Mouse (Mus musculus) splenic B cell, adult 2 months (primary cell): Measurements from ENCODE around the gene Nlrp6.

Experiments used
- DNase-seq: peaks from one replicate; pipeline ENCODE4 v3.0.0-alpha.2; 2011; ENCODE audit warnings: low read depth, low spot score
- H3K27me3 ChIP-seq: 2 replicates; pipeline ENCODE4 v1.6.1; 2012; ENCODE audit warnings: mild to moderate bottlenecking, low read length, moderate library complexity, mixed read lengths; ENCODE audit not compliant: control insufficient read depth, poor library complexity, insufficient read depth, severe bottlenecking
- H3K36me3 ChIP-seq: 2 replicates; pipeline ENCODE4 v1.6.1; 2012; ENCODE audit warnings: mild to moderate bottlenecking, low read length, moderate library complexity, mixed read lengths; ENCODE audit not compliant: control insufficient read depth, poor library complexity, insufficient read depth, severe bottlenecking

The Nlrp6 gene

DNA sequence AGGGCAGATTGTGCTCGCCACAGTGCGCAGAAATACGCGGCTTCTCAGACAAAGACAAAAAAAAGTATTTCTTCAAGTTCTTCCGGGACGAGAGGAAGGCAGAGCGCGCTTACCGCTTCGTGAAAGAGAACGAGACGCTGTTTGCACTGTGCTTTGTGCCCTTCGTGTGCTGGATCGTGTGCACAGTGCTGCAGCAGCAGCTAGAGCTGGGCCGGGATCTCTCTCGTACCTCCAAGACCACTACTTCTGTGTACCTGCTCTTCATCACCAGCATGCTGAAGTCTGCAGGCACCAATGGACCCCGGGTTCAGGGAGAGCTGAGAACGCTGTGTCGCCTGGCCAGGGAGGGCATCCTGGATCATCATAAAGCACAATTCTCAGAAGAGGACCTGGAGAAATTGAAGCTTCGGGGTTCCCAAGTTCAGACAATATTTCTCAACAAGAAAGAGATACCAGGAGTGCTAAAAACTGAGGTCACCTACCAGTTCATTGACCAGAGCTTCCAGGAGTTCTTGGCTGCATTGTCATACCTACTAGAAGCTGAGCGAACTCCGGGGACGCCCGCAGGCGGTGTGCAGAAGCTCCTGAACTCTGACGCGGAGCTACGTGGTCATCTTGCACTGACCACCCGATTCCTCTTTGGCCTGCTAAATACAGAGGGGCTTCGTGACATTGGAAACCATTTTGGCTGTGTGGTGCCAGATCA lies 2.5 kb downstream of the Nlrp6 start:
- no peaks in the 10 kb centered on the region for H3K27me3 ChIP-seq
- DNase-seq, result no peak

DNA sequence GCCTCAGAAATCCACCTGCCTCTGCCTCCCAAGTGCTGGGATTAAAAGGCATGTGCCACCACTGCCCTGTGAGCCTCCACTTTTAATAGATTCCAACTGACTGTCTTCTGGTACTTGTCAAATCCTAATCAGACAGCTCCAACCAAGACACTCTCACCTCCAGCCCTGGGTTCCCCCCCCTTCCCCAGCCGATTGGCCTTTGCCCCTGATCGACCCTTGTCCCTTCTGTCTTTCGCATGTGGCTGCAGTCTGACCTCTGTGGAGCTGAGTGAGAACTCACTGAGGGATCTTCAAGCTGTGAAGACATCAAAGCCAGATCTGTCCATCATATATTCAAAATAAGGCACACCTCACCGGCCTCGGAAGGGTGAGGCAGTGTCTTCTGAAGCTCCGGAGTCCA lies 6.5 kb downstream of the Nlrp6 start:
- Histone ChIP-seq H3K27me3 (no peaks in the 10 kb centered on the region), H3K36me3 (no peaks in the 10 kb centered on the region)
- no peak for DNase-seq

More for the DNA sequence above, 2.5 kb downstream of the Nlrp6 start:
- no peaks in the 10 kb centered on the region for H3K36me3 ChIP-seq

DNA sequence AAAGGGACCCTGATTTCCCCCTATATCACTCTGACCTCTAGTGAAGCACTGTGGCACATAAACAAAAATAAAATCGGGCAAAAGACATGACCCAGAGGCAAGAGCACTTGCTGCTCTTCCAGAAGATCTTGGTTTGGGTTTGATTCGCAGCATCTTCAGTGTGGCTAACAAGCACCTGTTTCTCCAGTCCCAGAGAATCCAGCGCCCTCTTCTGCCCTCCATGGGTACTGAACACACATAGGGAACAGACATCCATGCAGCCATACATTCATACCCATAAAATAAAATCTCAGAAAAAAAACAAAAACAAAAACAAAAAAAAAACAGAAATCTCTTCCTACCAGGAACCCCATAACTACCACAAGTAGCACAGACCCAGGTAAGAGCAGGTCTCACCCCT lies 17.7 kb downstream of the Nlrp6 start:
- DNase-seq, result peak; percentile 33
- no peaks in the 10 kb centered on the region for H3K36me3 ChIP-seq
- H3K27me3 ChIP-seq, result no peaks in the 10 kb centered on the region

DNA sequence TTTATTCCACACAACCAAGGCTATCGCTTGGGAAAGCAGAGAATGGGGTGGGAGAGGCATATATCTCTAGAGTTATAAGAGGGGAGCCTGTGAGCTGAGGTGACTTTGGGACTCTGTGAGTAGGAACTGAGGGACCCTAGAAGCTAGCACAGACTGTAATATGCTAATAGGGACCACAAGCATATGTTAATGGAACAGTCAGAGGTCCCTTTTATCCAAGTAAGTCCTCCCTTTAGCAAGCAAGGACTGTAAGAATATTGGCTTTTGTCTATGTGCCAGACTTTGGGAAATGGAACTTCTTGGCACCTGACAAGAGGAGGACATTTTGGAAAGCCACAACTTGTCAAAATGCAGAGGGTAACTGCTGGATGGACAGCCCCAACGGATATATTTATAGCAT lies 18.2 kb downstream of the Nlrp6 start:
- no peak for DNase-seq
- Histone ChIP-seq H3K36me3 (no peaks in the 10 kb centered on the region), H3K27me3 (no peaks in the 10 kb centered on the region)

DNA sequence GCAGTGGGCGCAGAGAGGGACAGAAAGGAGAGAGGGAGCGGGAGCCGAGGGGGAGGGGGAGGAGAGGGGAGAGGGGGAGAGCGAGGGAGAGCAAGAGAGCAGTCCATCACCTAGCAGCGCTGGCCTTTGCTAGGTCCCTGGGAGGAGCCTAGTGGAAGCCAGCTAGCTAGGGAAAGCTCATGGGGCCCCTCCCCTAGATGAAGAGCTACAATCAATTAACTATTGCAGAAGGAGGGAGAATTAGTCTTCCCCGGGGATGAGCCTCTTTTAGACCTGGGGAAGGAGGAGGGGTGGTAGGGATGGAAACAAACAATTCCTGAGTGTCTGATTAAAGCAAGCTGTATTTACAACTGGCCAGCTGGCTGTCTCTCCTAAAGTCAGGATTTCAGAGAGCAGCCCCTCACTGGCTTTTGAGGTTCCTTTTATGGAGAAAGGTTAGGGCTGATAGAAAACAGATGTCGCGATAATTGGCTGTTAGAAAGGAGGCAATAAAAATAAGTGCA lies 19.0 kb downstream of the Nlrp6 start:
- no peaks in the 10 kb centered on the region for H3K27me3 ChIP-seq
- no peak for DNase-seq
- H3K36me3 ChIP-seq, result no peaks in the 10 kb centered on the region

DNA sequence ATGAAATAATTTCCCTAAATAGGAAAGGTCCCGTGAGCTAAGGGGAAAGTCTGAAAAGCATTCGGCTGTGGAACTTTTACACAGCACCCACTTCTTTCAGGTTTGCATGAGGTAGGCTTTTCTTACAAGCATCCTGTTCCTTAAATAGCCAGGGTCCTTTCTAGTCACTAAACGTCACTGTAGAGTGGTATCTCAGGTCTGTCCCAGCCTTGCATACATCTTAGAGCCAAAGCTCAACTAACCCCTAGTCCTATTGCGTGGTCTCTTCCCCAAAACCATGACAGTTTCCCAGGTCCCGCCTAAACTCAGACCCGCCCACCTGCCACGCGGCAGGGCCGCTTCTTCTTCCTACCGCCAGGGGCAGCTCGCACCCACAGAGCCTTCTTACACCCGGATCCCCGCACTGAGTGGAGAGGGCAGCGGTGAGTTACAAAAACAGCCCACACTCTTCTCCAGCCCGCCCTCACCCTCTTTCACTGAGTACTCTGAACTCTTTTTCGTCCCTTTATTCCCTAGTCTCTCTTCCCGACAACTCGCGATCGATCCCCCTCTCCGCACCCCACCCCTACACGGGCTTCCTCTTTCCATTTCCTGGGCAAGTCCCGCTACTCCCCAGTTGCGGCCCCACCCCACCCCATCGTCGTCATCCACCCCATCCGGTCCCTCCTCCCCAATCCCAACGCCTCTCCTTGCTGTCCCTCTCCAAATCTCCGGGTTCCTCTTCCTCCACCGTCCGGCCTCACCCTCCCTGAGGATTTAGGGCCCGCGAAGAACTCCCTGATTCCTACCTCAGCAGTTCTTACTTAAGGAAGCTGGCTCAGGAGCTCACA lies 20.7 kb downstream of the Nlrp6 start, which contains the start of gene Pgghg:
Pgghg (plus strand) TSS at position 170 of the 830 bp plus-strand sequence.
- H3K36me3 ChIP-seq, result no peaks in the 10 kb centered on the region
- H3K27me3 ChIP-seq, result no peaks in the 10 kb centered on the region
- peak; percentile 89 for DNase-seq

DNA sequence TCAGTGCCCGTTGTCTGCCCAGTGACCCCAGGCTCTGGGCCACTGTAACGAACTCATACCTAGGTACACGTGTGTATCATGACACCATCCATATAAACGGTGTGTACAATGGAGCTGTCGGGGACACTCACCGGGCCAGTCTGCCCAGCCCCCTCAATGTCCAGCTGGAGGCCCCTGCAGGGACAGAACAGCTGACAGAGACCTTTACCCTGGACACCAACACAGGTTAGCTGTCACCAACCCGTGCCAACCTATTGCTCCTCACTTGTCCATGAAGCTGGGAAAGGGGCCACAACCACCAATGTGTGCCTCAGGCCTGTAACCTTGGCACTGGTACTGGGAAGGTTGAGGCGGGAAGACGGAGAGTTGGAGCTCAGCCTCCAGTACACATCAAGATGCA lies 21.6 kb downstream of the Nlrp6 start:
- no peaks in the 10 kb centered on the region for H3K36me3 ChIP-seq
- no peak for DNase-seq

DNA sequence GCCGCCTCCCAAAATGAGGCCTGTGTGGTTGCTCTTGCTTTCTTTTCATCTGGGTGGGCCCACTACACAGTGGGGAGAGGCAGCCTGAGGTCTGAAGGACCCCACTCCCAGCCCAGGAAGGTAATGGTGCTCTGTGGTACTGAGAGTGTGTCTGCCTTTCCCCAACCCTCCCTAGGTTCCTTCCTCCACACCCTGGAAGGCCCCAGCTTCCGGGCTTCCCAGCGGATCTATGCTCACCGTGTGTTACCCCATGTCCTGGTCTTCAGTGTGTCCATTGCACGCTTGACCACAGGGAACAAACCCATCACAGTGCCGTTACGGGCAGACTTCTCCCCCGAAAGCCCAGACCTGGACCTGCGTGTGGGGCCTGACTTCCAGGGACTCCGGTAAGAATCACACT lies 22.1 kb downstream of the Nlrp6 start:
- no peaks in the 10 kb centered on the region for H3K36me3 ChIP-seq
- DNase-seq, result no peak
- H3K27me3 ChIP-seq, result no peaks in the 10 kb centered on the region

More for the DNA sequence above, 21.6 kb downstream of the Nlrp6 start:
- H3K27me3 ChIP-seq, result no peaks in the 10 kb centered on the region

DNA sequence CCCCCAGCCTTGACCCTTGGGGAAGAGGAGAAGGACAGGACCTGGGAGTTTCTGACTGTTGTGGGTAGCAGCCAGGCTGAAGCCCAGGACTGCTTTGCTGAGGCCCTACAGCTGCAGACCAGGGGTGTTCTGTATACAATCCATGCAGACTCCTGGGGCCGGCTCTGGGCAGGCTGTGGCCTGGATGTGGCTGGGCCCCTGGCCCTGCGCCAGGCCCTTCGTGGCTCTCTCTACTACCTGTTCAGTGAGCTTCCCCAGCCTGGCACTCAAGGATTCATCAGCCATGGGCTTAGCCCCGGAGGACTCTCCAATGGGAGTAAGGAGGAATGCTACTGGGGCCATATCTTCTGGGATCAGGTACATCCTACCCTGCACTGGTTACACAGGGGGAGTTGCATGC lies 22.7 kb downstream of the Nlrp6 start:
- no peak for DNase-seq
- no peaks in the 10 kb centered on the region for H3K36me3 ChIP-seq
- no peaks in the 10 kb centered on the region for H3K27me3 ChIP-seq

DNA sequence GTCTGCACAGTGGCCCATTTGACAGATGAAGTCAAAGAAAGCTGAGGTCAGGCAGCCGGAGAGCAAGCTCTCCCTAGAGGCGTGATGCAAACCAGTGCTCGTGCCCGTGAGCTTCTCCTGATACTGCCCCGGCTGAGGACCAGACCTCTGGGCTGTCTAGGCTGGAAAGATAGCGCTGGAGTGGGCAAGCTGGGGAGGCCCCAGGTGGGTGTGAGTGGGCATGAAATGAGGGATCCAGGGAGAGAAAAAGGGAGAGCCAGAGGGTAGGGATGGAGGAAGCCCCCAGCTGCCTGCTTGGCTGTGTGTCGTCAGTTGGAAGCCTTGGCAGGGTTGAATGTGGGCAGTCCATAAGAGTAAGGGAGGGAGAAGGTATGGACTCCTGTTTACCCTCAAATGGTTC lies 23.5 kb downstream of the Nlrp6 start:
- DNase-seq, result no peak
- Histone ChIP-seq H3K36me3 (no peaks in the 10 kb centered on the region; the same call in 1 of the 2 replicates), H3K27me3 (no peaks in the 10 kb centered on the region)

DNA sequence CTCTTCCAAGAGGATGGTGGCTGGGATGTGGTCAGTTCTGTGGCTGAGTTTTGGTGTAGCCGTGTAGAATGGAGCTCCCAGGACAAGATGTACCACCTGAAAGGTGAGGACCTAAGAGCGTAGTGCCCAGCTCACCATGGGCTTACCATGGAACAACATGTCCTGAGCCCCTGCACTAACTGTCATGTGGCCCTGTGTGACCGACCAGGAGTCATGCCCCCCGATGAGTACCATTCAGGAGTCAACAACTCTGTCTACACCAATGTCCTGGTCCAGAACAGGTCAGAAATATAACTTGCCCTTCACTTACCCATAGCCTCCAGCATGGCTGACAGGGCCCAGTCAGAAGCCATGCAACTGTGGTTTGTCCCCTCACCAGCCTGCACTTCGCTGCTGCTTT lies 24.5 kb downstream of the Nlrp6 start:
- H3K36me3 ChIP-seq, result no peaks in the 10 kb centered on the region; the same call in 1 of the 2 replicates
- no peak for DNase-seq
- no peaks in the 10 kb centered on the region for H3K27me3 ChIP-seq

DNA sequence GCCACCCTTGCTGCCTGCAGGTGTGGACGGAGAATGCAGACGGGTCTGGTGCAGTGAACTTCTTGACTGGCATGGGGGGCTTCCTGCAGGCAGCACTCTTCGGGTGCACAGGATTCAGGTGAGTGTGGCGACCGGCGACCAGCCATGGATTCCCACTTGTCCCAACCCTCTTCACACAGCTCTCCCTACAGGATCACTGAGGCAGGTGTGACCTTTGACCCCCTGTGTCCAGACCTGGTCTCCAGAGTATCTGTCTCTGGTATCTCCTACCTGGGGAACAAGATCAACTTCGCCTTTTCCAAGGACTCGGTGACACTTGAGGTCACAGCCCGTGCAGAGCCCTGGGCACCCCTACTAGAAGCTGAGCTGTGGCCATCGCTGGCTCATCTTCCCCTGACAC lies 25.6 kb downstream of the Nlrp6 start:
- Histone ChIP-seq H3K36me3 (no peaks in the 10 kb centered on the region; the same call in 1 of the 2 replicates), H3K27me3 (no peaks in the 10 kb centered on the region)
- DNase-seq, result no peak

DNA sequence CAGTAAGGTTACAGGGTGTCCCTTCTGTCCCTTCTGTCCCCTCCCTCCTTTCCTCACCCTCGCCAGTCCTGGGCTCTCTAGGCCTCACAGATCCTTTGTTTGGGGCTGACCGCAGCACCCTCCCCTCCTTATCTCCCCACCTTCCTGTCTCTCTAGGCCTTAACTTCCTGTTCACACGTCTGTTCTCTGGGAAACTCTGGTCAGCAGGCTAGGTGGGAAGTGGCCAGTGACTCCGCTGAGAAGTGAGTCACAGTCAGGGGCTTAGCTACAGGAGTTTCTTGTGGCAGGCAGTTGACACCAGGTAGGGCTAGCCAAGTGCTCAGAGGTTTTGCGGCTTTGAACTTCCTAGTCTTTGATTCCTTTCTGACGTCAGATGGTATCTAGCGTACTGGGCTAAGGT lies 26.3 kb downstream of the Nlrp6 start:
- Histone ChIP-seq H3K36me3 (no peaks in the 10 kb centered on the region; the same call in 1 of the 2 replicates), H3K27me3 (no peaks in the 10 kb centered on the region)
- peak; percentile 53 for DNase-seq

DNA sequence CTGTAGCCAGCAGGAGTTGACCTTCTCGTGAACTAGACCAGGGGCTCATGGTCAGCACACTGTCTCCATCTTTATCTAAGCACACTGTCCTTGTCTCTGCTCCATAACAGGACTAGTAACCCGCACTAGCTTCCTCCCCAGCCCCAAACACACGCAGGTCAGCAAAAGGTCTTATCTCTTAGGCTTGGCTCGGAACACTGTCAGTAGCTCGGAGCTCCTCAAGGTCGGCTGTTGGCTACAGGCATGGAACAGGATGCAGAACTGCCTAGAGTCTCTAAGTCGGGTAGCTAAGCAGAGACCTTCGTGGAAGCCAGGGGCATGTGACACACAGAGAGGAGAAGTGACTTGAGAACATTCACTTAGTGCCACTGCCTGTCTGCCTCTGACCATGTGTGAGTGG lies 27.5 kb downstream of the Nlrp6 start:
- Histone ChIP-seq H3K27me3 (no peaks in the 10 kb centered on the region), H3K36me3 (no peaks in the 10 kb centered on the region; the same call in 1 of the 2 replicates)
- no peak for DNase-seq

DNA sequence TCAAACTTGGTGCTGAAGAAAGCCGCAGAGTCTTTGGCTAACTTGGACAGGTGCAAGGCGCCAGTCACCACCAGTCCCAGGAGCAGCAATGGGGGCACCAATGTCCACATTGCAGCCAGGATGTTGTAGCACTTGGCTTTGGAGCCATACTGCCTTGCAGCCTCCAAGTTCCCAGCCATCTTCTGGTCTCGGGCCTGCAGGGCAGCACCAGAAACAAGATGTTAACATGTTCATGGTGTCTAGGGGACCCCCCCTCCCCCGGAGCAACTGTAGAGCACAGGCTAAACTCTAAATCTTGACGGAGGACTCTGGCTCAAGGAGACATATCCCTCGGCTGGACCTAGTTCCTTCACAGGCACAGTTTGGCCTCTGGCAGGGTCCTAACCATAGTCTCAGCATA lies 28.6 kb downstream of the Nlrp6 start:
- no peaks in the 10 kb centered on the region; the same call in 1 of the 2 replicates for H3K36me3 ChIP-seq
- H3K27me3 ChIP-seq, result no peaks in the 10 kb centered on the region
- DNase-seq, result no peak
